Mouse (Mus musculus): Measurements from ENCODE around the gene Polr3gl.

GRCm38 (mm10) chr3:96571896-96572698, 21.9 kb downstream of the Polr3gl start:
- TF ChIP-seq CTCF (IDR thresholded peaks at IDR 0.05; ENCODE audit: control insufficient read depth, insufficient read depth, insufficient replicate concordance, low read depth, low read length) (no peak), POLR2A (IDR thresholded peaks at IDR 0.05; ENCODE audit: control insufficient read depth, low read depth, low read length) (no peak)

Measured in testis, adult 2 months (tissue).